Mouse (Mus musculus) heart, adult 18-20 months (tissue): Measurements from ENCODE around the gene Cdv3. TPM values are rescaled to one million over a fixed set of nuclear protein-coding genes. Genes with fewer than 3 reads are reported as not detected.

Source experiments
- total RNA-seq, 2 experiments: library from RNA; stranded (reverse); gene quantifications; 2 replicates each; pipeline ENCODE4 v1.2.3; 2021

The Cdv3 gene
- total RNA-seq, 2 experiments from 2014 or later, result 136 to 151 TPM

Other genes starting within 250 kb of the Cdv3 start
- 10 to 100 TPM; 19.3 to 23.4 TPM for gene Srprb, start 163.7 kb downstream of the Cdv3 start, total RNA-seq
- gene Gm20425, start 135.5 kb downstream of the Cdv3 start, total RNA-seq, result 1 to 10 TPM; 5.5 to 6.7 TPM
- gene Trf, start 135.4 kb downstream of the Cdv3 start, total RNA-seq, result 10 to 100 TPM; 44.2 to 67.1 TPM
- not detected for gene 1300017J02Rik, start 60.8 kb downstream of the Cdv3 start, total RNA-seq
- 10 to 100 TPM in 1 of 2 experiments, 1 to 10 TPM in 1; 9.0 to 13.4 TPM for gene Topbp1, start 60.6 kb downstream of the Cdv3 start, total RNA-seq
- 1 to 10 TPM in 1 of 2 experiments, under 1 TPM in 1; 0.84 to 1.2 TPM for gene Bfsp2, start 114.6 kb upstream of the Cdv3 start, total RNA-seq